Mouse (Mus musculus) T-cell, adult 2 months (primary cell): ENCODE measurements at regions not wholly inside any gene's neighbourhood (a gene's known extent, or its start where the extent isn't known, plus 50 kb on each side); places are given as distances from the start of the nearest gene placed in this dataset.
"Not testable (repeated sequence)": the region's sequence is repeated elsewhere in the genome, so short reads cannot be mapped to it uniquely, and the experiment has no call there.

Experiments used
- DNase-seq: peaks from one replicate; pipeline ENCODE4 v3.0.0; 2022; ENCODE audit warnings: low spot score

- no peak for DNase-seq
Measured at GRCm38 (mm10) chr13:107588399-107589002, 455.7 kb upstream of the Smim15 start.

- DNase-seq: no peak
Measured at GRCm38 (mm10) chr13:107587678-107588077, 456.6 kb upstream of the Smim15 start.

GRCm38 (mm10) chr13:107585936-107586335 is 458.3 kb upstream of the Smim15 start:
- no peak for DNase-seq

- no peak for DNase-seq
Measured at GRCm38 (mm10) chr13:107585353-107585752, 458.9 kb upstream of the Smim15 start.

- no peak for DNase-seq
Measured at GRCm38 (mm10) chr13:107578968-107579367, 465.3 kb upstream of the Smim15 start.

GRCm38 (mm10) chr13:107577809-107578208 is 466.4 kb upstream of the Smim15 start:
- no peak for DNase-seq

GRCm38 (mm10) chr13:107577272-107577671 is 467.0 kb upstream of the Smim15 start:
- DNase-seq: no peak

- DNase-seq: no peak
Measured at GRCm38 (mm10) chr13:107576701-107577100, 467.5 kb upstream of the Smim15 start.

GRCm38 (mm10) chr13:107575025-107575424 is 469.2 kb upstream of the Smim15 start:
- no peak for DNase-seq

- no peak for DNase-seq
Measured at GRCm38 (mm10) chr13:107573499-107574355, 470.5 kb upstream of the Smim15 start.

GRCm38 (mm10) chr13:107571539-107571938 is 472.7 kb upstream of the Smim15 start:
- no peak for DNase-seq

- DNase-seq: no peak
Measured at GRCm38 (mm10) chr13:107569477-107569876, 474.8 kb upstream of the Smim15 start.

- peak; percentile 9 for DNase-seq
Measured at GRCm38 (mm10) chr13:107568701-107569121, 475.5 kb upstream of the Smim15 start.

- no peak for DNase-seq
Measured at GRCm38 (mm10) chr13:107562463-107562862, 481.8 kb upstream of the Smim15 start.

GRCm38 (mm10) chr13:107561529-107561928 is 482.7 kb upstream of the Smim15 start:
- DNase-seq: no peak

GRCm38 (mm10) chr13:107555958-107556357 is 488.3 kb upstream of the Smim15 start:
- no peak for DNase-seq

GRCm38 (mm10) chr13:107554091-107554490 is 490.2 kb upstream of the Smim15 start:
- DNase-seq: no peak

GRCm38 (mm10) chr13:107552165-107552564 is 492.1 kb upstream of the Smim15 start:
- DNase-seq: no peak

- not testable (repeated sequence) for DNase-seq
Measured at GRCm38 (mm10) chr13:107549995-107550394, 494.3 kb upstream of the Smim15 start.

- no peak for DNase-seq
Measured at GRCm38 (mm10) chr13:107547073-107547472, 497.2 kb upstream of the Smim15 start.

- no peak for DNase-seq
Measured at GRCm38 (mm10) chr13:107546181-107546900, 497.9 kb upstream of the Smim15 start.

- no peak for DNase-seq
Measured at GRCm38 (mm10) chr13:107541635-107541955, 502.7 kb upstream of the Smim15 start.
